Mouse (Mus musculus) ES-Bruce4 (cell line): ENCODE measurements around the gene Unc5c. TPM values are rescaled to one million over a fixed set of nuclear protein-coding genes. Genes with fewer than 3 reads are reported as not detected.

Experiments
- H3K27ac ChIP-seq: 2 replicates; pipeline ENCODE4 v1.5.1; 2012; ENCODE audit warnings: low read length, inconsistent platforms; ENCODE audit not compliant: insufficient read depth
- H3K27me3 ChIP-seq: 2 replicates; pipeline ENCODE4 v1.6.1; 2012; ENCODE audit warnings: mild to moderate bottlenecking, low read length, inconsistent platforms; ENCODE audit not compliant: control insufficient read depth, poor library complexity, insufficient read depth, severe bottlenecking
- H3K36me3 ChIP-seq: 2 replicates; pipeline ENCODE4 v1.6.1; 2012; ENCODE audit warnings: inconsistent platforms, mild to moderate bottlenecking, low read length, moderate library complexity; ENCODE audit not compliant: control insufficient read depth, poor library complexity, insufficient read depth, severe bottlenecking
- H3K4me1 ChIP-seq: one replicate; pipeline ENCODE4 v1.8.1; 2011; ENCODE audit warnings: low read length; ENCODE audit not compliant: control insufficient read depth, insufficient read depth
- H3K4me3 ChIP-seq: 2 replicates; pipeline ENCODE4 v1.5.1; 2011; ENCODE audit warnings: low read depth, mild to moderate bottlenecking, low read length
- H3K9ac ChIP-seq: 2 replicates; pipeline ENCODE4 v1.6.1; 2012; ENCODE audit warnings: low read depth, mild to moderate bottlenecking, inconsistent platforms; ENCODE audit not compliant: poor library complexity, severe bottlenecking
- H3K9me3 ChIP-seq: replicated peaks from 2 replicates; pipeline ENCODE4 v1.6.1; 2012; ENCODE audit warnings: mild to moderate bottlenecking, low read length, inconsistent platforms; ENCODE audit not compliant: control insufficient read depth, poor library complexity, insufficient read depth, severe bottlenecking
- CTCF ChIP-seq: IDR thresholded peaks from one replicate; pipeline ENCODE4 v1.8.1; 2011; ENCODE audit warnings: low read depth, low read length
- EP300 ChIP-seq: IDR thresholded peaks from 2 replicates; pipeline ENCODE4 v1.6.1; 2011; ENCODE audit warnings: low read depth, low read length; ENCODE audit not compliant: insufficient read depth
- POLR2A ChIP-seq: IDR thresholded peaks from one replicate; pipeline ENCODE4 v1.8.1; 2011; ENCODE audit warnings: low read length; ENCODE audit not compliant: insufficient read depth
- polyA plus RNA-seq: library from polyadenylated mRNA; stranded (reverse); fragments of >200 nt; gene quantifications from 2 replicates; pipeline ENCODE4 v1.2.4, GENCODE M21; 2011; ENCODE audit warnings: low read depth; ENCODE audit not compliant: missing spikeins, insufficient read depth, insufficient read length

Gene Unc5c
- polyA plus RNA-seq, 1 experiment, result 1.0 TPM

GRCm38 (mm10) chr3:141735285-141735684 is 270.3 kb downstream of the Unc5c start:
- TF ChIP-seq EP300, result no peak
- no peak for TF ChIP-seq POLR2A
- TF ChIP-seq CTCF, result no peak
- no peaks in the 10 kb centered on the region for H3K4me1 ChIP-seq
- H3K9ac ChIP-seq, result no peak overlapping the region
- H3K36me3 ChIP-seq, result no peaks in the 10 kb centered on the region
- H3K9me3 ChIP-seq, result no peaks in the 10 kb centered on the region
- no peak overlapping the region for H3K27ac ChIP-seq
- no peak overlapping the region for H3K4me3 ChIP-seq
- H3K27me3 ChIP-seq, result no peaks in the 10 kb centered on the region

DNA sequence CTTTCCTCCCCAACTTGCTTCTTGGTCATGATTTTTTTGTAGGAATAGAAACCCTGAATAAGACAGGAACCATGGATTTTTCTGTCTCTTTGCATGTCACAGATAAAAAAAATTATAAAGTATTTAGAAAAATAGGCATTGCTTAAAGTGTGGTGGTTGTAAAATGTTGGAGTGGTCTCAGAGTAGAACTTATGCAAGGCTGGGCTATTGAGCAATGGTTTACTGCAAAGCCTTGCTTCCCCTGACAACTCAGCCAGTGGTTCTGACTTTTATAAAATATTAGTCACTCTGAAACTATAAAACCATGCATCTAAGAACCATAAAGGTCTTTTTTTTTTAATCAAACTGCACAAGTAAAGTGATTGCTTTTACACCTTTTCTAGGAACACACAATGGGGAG is 280.3 kb downstream of the Unc5c start:
- H3K9ac ChIP-seq, result no peak overlapping the region
- TF ChIP-seq CTCF (no peak), EP300 (no peak)
- H3K27ac ChIP-seq, result no peak overlapping the region
- H3K9me3 ChIP-seq, result no peaks in the 10 kb centered on the region
- H3K36me3 ChIP-seq, result no peaks in the 10 kb centered on the region
- no peaks in the 10 kb centered on the region for H3K27me3 ChIP-seq
- H3K4me3 ChIP-seq, result no peak overlapping the region
- no peaks in the 10 kb centered on the region for H3K4me1 ChIP-seq

GRCm38 (mm10) chr3:141748694-141749381 is 283.8 kb downstream of the Unc5c start:
- H3K27ac ChIP-seq, result no peak overlapping the region
- no peaks in the 10 kb centered on the region for H3K27me3 ChIP-seq
- TF ChIP-seq EP300, result no peak
- TF ChIP-seq CTCF, result no peak
- TF ChIP-seq POLR2A, result no peak
- H3K9me3 ChIP-seq, result no peaks in the 10 kb centered on the region
- no peaks in the 10 kb centered on the region for H3K36me3 ChIP-seq
- no peak overlapping the region for H3K9ac ChIP-seq
- no peak overlapping the region for H3K4me3 ChIP-seq
- H3K4me1 ChIP-seq, result no peaks in the 10 kb centered on the region

DNA sequence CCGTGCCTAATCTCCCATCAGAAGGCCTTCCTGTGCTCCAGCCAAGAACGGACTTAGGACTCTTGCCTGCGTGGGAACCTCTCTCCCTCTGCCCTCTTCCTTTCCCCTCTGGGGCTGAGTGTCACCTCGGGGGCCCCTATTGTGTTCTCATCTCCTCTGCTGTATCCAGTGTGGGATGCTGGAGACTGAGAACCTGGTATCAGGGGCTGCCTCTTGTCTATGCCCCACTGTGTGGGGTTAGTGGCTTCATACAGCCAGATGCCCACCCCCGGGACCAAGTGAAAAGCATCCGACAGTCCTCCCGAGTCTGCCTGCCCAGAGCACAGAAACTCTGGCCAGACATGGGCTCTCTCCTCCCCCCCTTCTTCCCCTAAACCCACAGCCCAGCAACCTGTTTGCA is 287.2 kb downstream of the Unc5c start:
- TF ChIP-seq POLR2A (no peak), EP300 (no peak), CTCF (no peak)
- no peaks in the 10 kb centered on the region for H3K36me3 ChIP-seq
- H3K27me3 ChIP-seq, result no peaks in the 10 kb centered on the region
- no peak overlapping the region for H3K4me3 ChIP-seq
- H3K27ac ChIP-seq, result no peak overlapping the region
- H3K4me1 ChIP-seq, result no peaks in the 10 kb centered on the region
- H3K9ac ChIP-seq, result no peak overlapping the region
- H3K9me3 ChIP-seq, result no peaks in the 10 kb centered on the region

- no peak for TF ChIP-seq EP300
- no peak for TF ChIP-seq CTCF
- TF ChIP-seq POLR2A, result no peak
- Histone ChIP-seq H3K9me3 (no peaks in the 10 kb centered on the region), H3K9ac (no peak overlapping the region), H3K36me3 (no peaks in the 10 kb centered on the region), H3K27ac (no peak overlapping the region), H3K4me3 (no peak overlapping the region), H3K27me3 (no peaks in the 10 kb centered on the region), H3K4me1 (no peaks in the 10 kb centered on the region)
Measured at GRCm38 (mm10) chr3:141757259-141757658, 292.2 kb downstream of the Unc5c start.

DNA sequence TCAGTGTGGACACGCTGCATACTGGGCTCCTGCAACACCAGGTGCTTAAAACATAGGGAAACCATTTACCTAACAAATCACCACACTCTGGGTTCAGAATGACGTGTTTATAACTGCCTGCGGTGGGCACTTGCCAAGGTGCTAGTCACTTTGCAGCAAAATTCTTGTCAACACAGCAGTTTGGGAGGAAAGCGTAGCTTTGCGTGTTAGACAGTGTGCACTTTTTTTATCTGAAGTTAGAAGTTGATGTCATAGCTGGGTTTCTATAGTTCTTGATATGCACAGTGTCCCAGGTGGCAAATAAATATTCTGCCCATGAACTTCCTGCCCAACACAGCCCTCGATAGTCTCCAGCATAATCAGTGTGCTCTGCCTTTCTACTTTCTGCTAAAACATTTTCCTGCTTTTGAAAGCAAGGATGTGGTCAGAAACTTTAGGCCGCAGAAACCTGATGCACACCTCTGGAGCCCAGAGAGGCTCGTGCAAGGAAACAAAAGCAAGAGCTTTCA is 313.4 kb downstream of the Unc5c start:
- TF ChIP-seq EP300, result no peak
- H3K27ac ChIP-seq, result no peak overlapping the region
- H3K4me3 ChIP-seq, result no peak overlapping the region
- no peaks in the 10 kb centered on the region for H3K9me3 ChIP-seq
- no peaks in the 10 kb centered on the region for H3K36me3 ChIP-seq
- no peaks in the 10 kb centered on the region for H3K4me1 ChIP-seq
- no peaks in the 10 kb centered on the region for H3K27me3 ChIP-seq
- H3K9ac ChIP-seq, result no peak overlapping the region
